8 mouse cellular contexts compared by ENCODE assay signal in genomic region chr1:75208967-75209678, GRCm38 (mm10). TPM values are rescaled to one million over a fixed set of nuclear protein-coding genes. Genes with fewer than 3 reads are reported as not detected.
DNase-seq lines count a peak whose midpoint lies in the region; ATAC-seq lines count a peak whose summit lies in the region.

No protein-coding gene starts in this region.

- ATAC-seq in hindbrain, embryonic 12.5 days (ENCODE audit: low FRiP score): no peak
- ATAC-seq in limb, embryonic 15.5 days (ENCODE audit: insufficient number of reproducible peaks, low FRiP score, low TSS enrichment, low read depth): no peak
- ATAC-seq in midbrain, embryonic 13.5 days: no peak

- 14% methylated on average over 34 of the region's 34 CpGs for WGBS in hindbrain, embryonic 12.5 days
- WGBS in limb, embryonic 15.5 days: 9% methylated on average over 34 of the region's 34 CpGs
- WGBS in midbrain, embryonic 13.5 days: 14% methylated on average over 34 of the region's 34 CpGs

- peak overlapping the region; percentile 86 for H3K4me2 ChIP-seq in hindbrain, embryonic 12.5 days (replicated peaks)
- peak overlapping the region; percentile 85 for H3K4me2 ChIP-seq in limb, embryonic 15.5 days
- peak overlapping the region; percentile 99 for H3K4me2 ChIP-seq in midbrain, embryonic 13.5 days (replicated peaks)

- no peaks in the 10 kb centered on the region for H3K9me3 ChIP-seq in erythroblast, embryonic 14.5 days (ENCODE audit: control insufficient read depth, low read length)
- no peaks in the 10 kb centered on the region for H3K9me3 ChIP-seq in hindbrain, embryonic 12.5 days (replicated peaks)
- no peaks in the 10 kb centered on the region for H3K9me3 ChIP-seq in limb, embryonic 15.5 days
- H3K9me3 ChIP-seq in midbrain, embryonic 13.5 days: no peaks in the 10 kb centered on the region

- H3K9ac ChIP-seq in hindbrain, embryonic 12.5 days: peak overlapping the region; percentile 44
- H3K9ac ChIP-seq in limb, embryonic 15.5 days: peak overlapping the region; percentile 55
- H3K9ac ChIP-seq in midbrain, embryonic 13.5 days (replicated peaks): peak overlapping the region; percentile 55

- peaks cover 31% of the 10 kb centered on the region for H3K36me3 ChIP-seq in erythroblast, embryonic 14.5 days (ENCODE audit: control insufficient read depth)
- H3K36me3 ChIP-seq in hindbrain, embryonic 12.5 days: peaks cover 23% of the 10 kb centered on the region
- peaks cover 24% of the 10 kb centered on the region for H3K36me3 ChIP-seq in limb, embryonic 15.5 days
- H3K36me3 ChIP-seq in midbrain, embryonic 13.5 days: peaks cover 23% of the 10 kb centered on the region

- H3K4me3 ChIP-seq in erythroblast, embryonic 14.5 days (replicated peaks): peak overlapping the region; percentile 81
- peak overlapping the region; percentile 25 for H3K4me3 ChIP-seq in hindbrain, embryonic 12.5 days
- H3K4me3 ChIP-seq in limb, embryonic 15.5 days: peak overlapping the region; percentile 51
- peak overlapping the region; percentile 27 for H3K4me3 ChIP-seq in midbrain, embryonic 13.5 days (replicated peaks)

- H3K27me3 ChIP-seq in erythroblast, embryonic 14.5 days (ENCODE audit: control insufficient read depth): no peaks in the 10 kb centered on the region; the same call in 1 of the 2 replicates
- H3K27me3 ChIP-seq in hindbrain, embryonic 12.5 days: peaks cover 10% of the 10 kb centered on the region
- no peaks in the 10 kb centered on the region for H3K27me3 ChIP-seq in limb, embryonic 15.5 days
- H3K27me3 ChIP-seq in midbrain, embryonic 13.5 days: peaks cover 3% of the 10 kb centered on the region; the same call in 1 of the 2 replicates

- DNase-seq in 416B (ENCODE audit: low read depth): peak; percentile 90
- DNase-seq in R1 (ENCODE audit: low read depth, low spot score): peak; percentile 82
- DNase-seq in layer of hippocampus, adult 18-20 months (ENCODE audit: low spot score in 2 of 2): no peak
- DNase-seq in right cerebral cortex, postnatal 4 days: no peak

- H3K27ac ChIP-seq in hindbrain, embryonic 12.5 days: no peak overlapping the region
- peak overlapping the region; percentile 74 for H3K27ac ChIP-seq in limb, embryonic 15.5 days
- H3K27ac ChIP-seq in midbrain, embryonic 13.5 days: no peak overlapping the region

- H3K4me1 ChIP-seq in erythroblast, embryonic 14.5 days (ENCODE audit: control insufficient read depth): peaks cover 63% of the 10 kb centered on the region
- peaks cover 36% of the 10 kb centered on the region for H3K4me1 ChIP-seq in hindbrain, embryonic 12.5 days
- peaks cover 40% of the 10 kb centered on the region for H3K4me1 ChIP-seq in limb, embryonic 15.5 days
- H3K4me1 ChIP-seq in midbrain, embryonic 13.5 days (replicated peaks): peaks cover 46% of the 10 kb centered on the region

RNA-seq across cellular contexts. Expression of gene Glb1l, which starts 1.5 kb away (rescaled TPM):
- 0.02 and 0.62 TPM in 2 replicates for polyA plus RNA-seq in erythroblast, embryonic 14.5 days (2012)
- 21.2 and 26.3 TPM in 2 replicates for polyA plus RNA-seq in hindbrain, embryonic 12.5 days (2016; fragmentation: Nextera tagmentation; extraction: Ambion mirVana)
- polyA plus RNA-seq in limb, embryonic 15.5 days (2015; fragmentation: Nextera tagmentation; extraction: Ambion mirVana): 16.7 and 19.0 TPM in 2 replicates
- polyA plus RNA-seq in midbrain, embryonic 13.5 days (2015; fragmentation: Nextera tagmentation; extraction: Ambion mirVana): 24.3 and 24.9 TPM in 2 replicates
- total RNA-seq in layer of hippocampus, adult 18-20 months (2021): 10 to 100 TPM; 12.0 to 13.4 TPM

RNA-seq across cellular contexts. Expression of gene Stk16, which starts 1.5 kb away (rescaled TPM):
- polyA plus RNA-seq in erythroblast, embryonic 14.5 days (2012): 13.2 and 18.8 TPM in 2 replicates
- 125 and 130 TPM in 2 replicates for polyA plus RNA-seq in hindbrain, embryonic 12.5 days (2016; fragmentation: Nextera tagmentation; extraction: Ambion mirVana)
- polyA plus RNA-seq in limb, embryonic 15.5 days (2015; fragmentation: Nextera tagmentation; extraction: Ambion mirVana): 119 TPM in 2 replicates
- polyA plus RNA-seq in midbrain, embryonic 13.5 days (2015; fragmentation: Nextera tagmentation; extraction: Ambion mirVana): 137 and 152 TPM in 2 replicates
- total RNA-seq in layer of hippocampus, adult 18-20 months (2021): 10 to 100 TPM; 77.3 to 86.6 TPM

RNA-seq across cellular contexts. Expression of gene Tuba4a, which starts 10.5 kb away (rescaled TPM):
- polyA plus RNA-seq in erythroblast, embryonic 14.5 days (2012): 5.9 and 9.5 TPM in 2 replicates
- 10.3 and 11.1 TPM in 2 replicates for polyA plus RNA-seq in hindbrain, embryonic 12.5 days (2016; fragmentation: Nextera tagmentation; extraction: Ambion mirVana)
- 124 and 168 TPM in 2 replicates for polyA plus RNA-seq in limb, embryonic 15.5 days (2015; fragmentation: Nextera tagmentation; extraction: Ambion mirVana)
- polyA plus RNA-seq in midbrain, embryonic 13.5 days (2015; fragmentation: Nextera tagmentation; extraction: Ambion mirVana): 3.9 and 5.3 TPM in 2 replicates
- total RNA-seq in layer of hippocampus, adult 18-20 months (2021): 100 to 1,000 TPM; 524 to 572 TPM

RNA-seq across cellular contexts. Expression of gene Atg9a, which starts 17.1 kb away (rescaled TPM):
- polyA plus RNA-seq in erythroblast, embryonic 14.5 days (2012): 25.7 and 26.4 TPM in 2 replicates
- polyA plus RNA-seq in hindbrain, embryonic 12.5 days (2016; fragmentation: Nextera tagmentation; extraction: Ambion mirVana): 38.4 and 43.7 TPM in 2 replicates
- 33.9 TPM in 2 replicates for polyA plus RNA-seq in limb, embryonic 15.5 days (2015; fragmentation: Nextera tagmentation; extraction: Ambion mirVana)
- polyA plus RNA-seq in midbrain, embryonic 13.5 days (2015; fragmentation: Nextera tagmentation; extraction: Ambion mirVana): 39.8 and 43.1 TPM in 2 replicates
- total RNA-seq in layer of hippocampus, adult 18-20 months (2021): 100 to 1,000 TPM; 108 to 115 TPM

RNA-seq across cellular contexts. Expression of gene Ankzf1, which starts 17.2 kb away (rescaled TPM):
- polyA plus RNA-seq in erythroblast, embryonic 14.5 days (2012): 0.98 and 1.2 TPM in 2 replicates
- polyA plus RNA-seq in hindbrain, embryonic 12.5 days (2016; fragmentation: Nextera tagmentation; extraction: Ambion mirVana): 24.1 and 25.6 TPM in 2 replicates
- polyA plus RNA-seq in limb, embryonic 15.5 days (2015; fragmentation: Nextera tagmentation; extraction: Ambion mirVana): 28.0 and 30.7 TPM in 2 replicates
- polyA plus RNA-seq in midbrain, embryonic 13.5 days (2015; fragmentation: Nextera tagmentation; extraction: Ambion mirVana): 23.9 and 27.5 TPM in 2 replicates
- total RNA-seq in layer of hippocampus, adult 18-20 months (2021): 10 to 100 TPM; 26.1 to 26.8 TPM

Comparison
In these comparisons a context has a peak if more than half of its experiments do, and no peak if none do; other contexts are left out.
1. DNase-seq: peak in 416B (single experiment) and R1 (single experiment); none in layer of hippocampus, adult 18-20 months (0 of 2) and right cerebral cortex, postnatal 4 days (single experiment).
2. H3K4me3 ChIP-seq: peak in every context shown above with its lines; median percentile 81 in erythroblast, embryonic 14.5 days; 51 in limb, embryonic 15.5 days; 27 in midbrain, embryonic 13.5 days; 25 in hindbrain, embryonic 12.5 days.
3. RNA of gene Glb1l, which starts 1.5 kb away (polyA plus RNA-seq): 24.3 to 24.9 TPM in midbrain, embryonic 13.5 days, 21.2 to 26.3 TPM in hindbrain, embryonic 12.5 days and 16.7 to 19.0 TPM in limb, embryonic 15.5 days; 0.02 to 0.62 TPM in erythroblast, embryonic 14.5 days; every median in the first group is over 10 times any median in the second.
4. RNA of gene Tuba4a, which starts 10.5 kb away (polyA plus RNA-seq): 124 to 168 TPM in limb, embryonic 15.5 days; 10.3 to 11.1 TPM in hindbrain, embryonic 12.5 days, 5.9 to 9.5 TPM in erythroblast, embryonic 14.5 days and 3.9 to 5.3 TPM in midbrain, embryonic 13.5 days; every median in the first group is over 10 times any median in the second.
5. Peak in every context shown above with its lines, with median percentiles within 50 percentile points of each other: H3K4me2 ChIP-seq and H3K9ac ChIP-seq.